Mouse (Mus musculus): ENCODE results near the gene 4430402I18Rik. TPM values are rescaled to one million over a fixed set of nuclear protein-coding genes. Genes with fewer than 3 reads are reported as not detected.

4430402I18Rik gene
- total RNA-seq, 2 experiments from 2014 or later, result 3.4 to 14.2 TPM

GRCm38 (mm10) chr19:28902806-28903205, 64.8 kb downstream of the 4430402I18Rik start:
- no peak for DNase-seq (ENCODE audit: low spot score in 2 of 2)

GRCm38 (mm10) chr19:28902111-28902510, 65.5 kb downstream of the 4430402I18Rik start:
- DNase-seq (ENCODE audit: low spot score in 2 of 2), result no peak

- no peak for DNase-seq (ENCODE audit: low spot score in 2 of 2)
Measured at GRCm38 (mm10) chr19:28900771-28901170, 66.8 kb downstream of the 4430402I18Rik start.

GRCm38 (mm10) chr19:28897497-28897896, 70.1 kb downstream of the 4430402I18Rik start:
- DNase-seq (ENCODE audit: low spot score in 2 of 2), result no peak

GRCm38 (mm10) chr19:28896639-28897038, 71.0 kb downstream of the 4430402I18Rik start:
- DNase-seq (ENCODE audit: low spot score in 2 of 2), result no peak

GRCm38 (mm10) chr19:28891864-28892263, 75.7 kb downstream of the 4430402I18Rik start:
- DNase-seq (ENCODE audit: low spot score in 2 of 2), result no peak

GRCm38 (mm10) chr19:28891238-28891637, 76.4 kb downstream of the 4430402I18Rik start:
- no peak for DNase-seq (ENCODE audit: low spot score in 2 of 2)

GRCm38 (mm10) chr19:28889251-28889650, 78.3 kb downstream of the 4430402I18Rik start:
- no peak for DNase-seq (ENCODE audit: low spot score in 2 of 2)

GRCm38 (mm10) chr19:28888496-28888895, 79.1 kb downstream of the 4430402I18Rik start:
- no peak for DNase-seq (ENCODE audit: low spot score in 2 of 2)

GRCm38 (mm10) chr19:28883126-28883525, 84.5 kb downstream of the 4430402I18Rik start:
- DNase-seq (ENCODE audit: low spot score in 2 of 2), result peak; percentile 31 to 52

GRCm38 (mm10) chr19:28879476-28879875, 88.1 kb downstream of the 4430402I18Rik start:
- no peak for DNase-seq (ENCODE audit: low spot score in 2 of 2)

GRCm38 (mm10) chr19:28870351-28870750, 97.2 kb downstream of the 4430402I18Rik start:
- DNase-seq (ENCODE audit: low spot score in 2 of 2), result no peak

GRCm38 (mm10) chr19:28869251-28869855, 98.2 kb downstream of the 4430402I18Rik start:
- DNase-seq (ENCODE audit: low spot score in 2 of 2), result no peak

GRCm38 (mm10) chr19:28865501-28865900, 102.1 kb downstream of the 4430402I18Rik start:
- no peak for DNase-seq (ENCODE audit: low spot score in 2 of 2)

GRCm38 (mm10) chr19:28864981-28865380, 102.6 kb downstream of the 4430402I18Rik start:
- no peak for DNase-seq (ENCODE audit: low spot score in 2 of 2)

- DNase-seq (ENCODE audit: low spot score in 2 of 2), result no peak
Measured at GRCm38 (mm10) chr19:28863626-28864025, 104.0 kb downstream of the 4430402I18Rik start.

- no peak for DNase-seq (ENCODE audit: low spot score in 2 of 2)
Measured at GRCm38 (mm10) chr19:28860246-28860645, 107.4 kb downstream of the 4430402I18Rik start.

GRCm38 (mm10) chr19:28854831-28855230, 112.8 kb downstream of the 4430402I18Rik start:
- DNase-seq (ENCODE audit: low spot score in 2 of 2), result no peak

- no peak for DNase-seq (ENCODE audit: low spot score in 2 of 2)
Measured at GRCm38 (mm10) chr19:28852001-28852400, 115.6 kb downstream of the 4430402I18Rik start.

- DNase-seq (ENCODE audit: low spot score in 2 of 2), result no peak
Measured at GRCm38 (mm10) chr19:28850510-28850909, 117.1 kb downstream of the 4430402I18Rik start.

GRCm38 (mm10) chr19:28844946-28845710, 122.5 kb downstream of the 4430402I18Rik start:
- no peak for DNase-seq (ENCODE audit: low spot score in 2 of 2)
